Mouse (Mus musculus) left cerebral cortex, adult 18-20 months (tissue): ENCODE results near the gene Cep41. TPM values are rescaled to one million over a fixed set of nuclear protein-coding genes. Genes with fewer than 3 reads are reported as not detected.

Source experiments
- DNase-seq, 2 experiments: peaks; one replicate each; pipeline ENCODE4 v3.0.0; 2021 to 2022; ENCODE audit warnings: low spot score in 2 of 2, mixed read lengths in 1 of 2
- long read RNA-seq, 2 experiments: library from polyadenylated mRNA; stranded (forward); transcript quantifications; one replicate each; pipeline ENCODE4 v2.0.0; 2021
- total RNA-seq, 2 experiments: library from RNA; stranded (reverse); gene quantifications; 2 replicates each; pipeline ENCODE4 v1.2.3; 2021

Cep41 gene
- 1 to 10 TPM; 6.4 to 7.0 TPM for total RNA-seq
- long read RNA-seq, experiment 1, transcript Cep41-201 (11 exons, 3,447 nt), result major isoform, 5 of 7 reads
- long read RNA-seq, experiment 1, partial matches to known transcripts, result 0 of 7 reads
- long read RNA-seq, experiment 1, other reads (novel, unspliced or antisense), result 2 of 7 reads
- long read RNA-seq, experiment 2, partial matches to known transcripts, result 2 of 7 reads
- long read RNA-seq, experiment 2, other reads (novel, unspliced or antisense), result 2 of 7 reads

DNA sequence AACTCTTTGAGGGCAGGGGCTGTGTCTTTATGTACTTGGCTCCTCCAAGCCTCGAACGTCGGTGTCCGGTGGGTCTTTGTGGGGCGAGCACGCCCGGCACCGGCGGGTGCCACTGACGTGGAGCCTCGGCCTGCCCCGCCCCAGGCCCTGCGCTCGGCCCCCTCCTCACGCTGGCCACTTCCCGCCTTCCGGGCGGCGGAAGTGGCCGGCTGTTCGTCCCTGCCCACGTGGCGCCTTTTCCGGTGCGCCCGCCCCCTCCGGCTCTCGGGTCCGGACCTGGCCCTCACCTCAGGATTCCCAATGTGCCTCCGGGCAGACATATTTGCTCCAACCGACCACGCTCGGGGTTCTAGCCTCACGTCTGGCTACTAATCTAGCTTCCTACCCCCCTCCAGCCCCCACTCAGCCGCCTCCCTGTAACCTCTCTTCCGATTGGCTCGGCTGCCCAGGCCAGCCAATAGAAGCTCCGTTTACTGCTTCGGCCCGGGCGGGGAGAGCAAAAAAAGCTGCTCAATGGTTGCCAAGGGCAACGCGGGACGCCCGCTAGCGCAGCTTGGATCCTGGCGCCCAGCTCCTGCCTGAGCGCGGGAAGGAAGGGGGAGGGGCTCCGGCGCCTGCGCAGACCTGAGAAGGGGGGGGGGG, at the start of gene Cep41:
TSS of gene Cep41 (minus strand) at position 400 of the 642 bp plus-strand sequence.
- peak; percentile 96 to 97 for DNase-seq

DNA sequence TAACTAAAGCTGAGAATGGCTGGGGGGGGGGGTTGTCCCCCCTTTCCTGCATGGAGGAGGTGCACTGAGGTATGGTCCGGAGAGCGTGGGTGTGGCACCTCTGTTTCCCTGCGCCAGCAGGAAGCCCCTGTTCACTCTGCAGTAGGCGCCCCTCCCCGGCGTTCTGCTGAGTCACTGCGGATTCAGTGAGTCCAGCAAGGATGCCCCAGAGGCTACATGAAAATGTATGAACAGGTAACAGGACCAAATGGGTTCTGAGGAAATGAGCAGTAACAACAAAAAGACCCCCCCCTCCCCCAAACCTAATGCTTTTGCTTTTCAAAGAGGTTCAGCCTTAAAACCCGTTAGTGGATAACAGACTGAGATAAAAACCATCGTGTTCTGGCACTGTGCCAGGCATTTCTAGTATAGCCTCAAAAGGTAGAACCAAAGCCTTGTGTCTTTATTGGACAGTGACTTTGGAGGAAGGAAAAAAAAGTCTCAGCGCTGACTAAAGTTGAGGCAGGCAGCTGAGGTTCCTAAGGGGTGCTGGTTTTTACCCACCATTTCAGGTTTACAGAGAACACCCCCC, 45.7 kb upstream of the Cep41 start:
- DNase-seq, result peak in 1 of 2 experiments; percentile 39

- no peak for DNase-seq
Observed at GRCm38 (mm10) chr6:30738464-30739006, 45.0 kb upstream of the Cep41 start.

DNA sequence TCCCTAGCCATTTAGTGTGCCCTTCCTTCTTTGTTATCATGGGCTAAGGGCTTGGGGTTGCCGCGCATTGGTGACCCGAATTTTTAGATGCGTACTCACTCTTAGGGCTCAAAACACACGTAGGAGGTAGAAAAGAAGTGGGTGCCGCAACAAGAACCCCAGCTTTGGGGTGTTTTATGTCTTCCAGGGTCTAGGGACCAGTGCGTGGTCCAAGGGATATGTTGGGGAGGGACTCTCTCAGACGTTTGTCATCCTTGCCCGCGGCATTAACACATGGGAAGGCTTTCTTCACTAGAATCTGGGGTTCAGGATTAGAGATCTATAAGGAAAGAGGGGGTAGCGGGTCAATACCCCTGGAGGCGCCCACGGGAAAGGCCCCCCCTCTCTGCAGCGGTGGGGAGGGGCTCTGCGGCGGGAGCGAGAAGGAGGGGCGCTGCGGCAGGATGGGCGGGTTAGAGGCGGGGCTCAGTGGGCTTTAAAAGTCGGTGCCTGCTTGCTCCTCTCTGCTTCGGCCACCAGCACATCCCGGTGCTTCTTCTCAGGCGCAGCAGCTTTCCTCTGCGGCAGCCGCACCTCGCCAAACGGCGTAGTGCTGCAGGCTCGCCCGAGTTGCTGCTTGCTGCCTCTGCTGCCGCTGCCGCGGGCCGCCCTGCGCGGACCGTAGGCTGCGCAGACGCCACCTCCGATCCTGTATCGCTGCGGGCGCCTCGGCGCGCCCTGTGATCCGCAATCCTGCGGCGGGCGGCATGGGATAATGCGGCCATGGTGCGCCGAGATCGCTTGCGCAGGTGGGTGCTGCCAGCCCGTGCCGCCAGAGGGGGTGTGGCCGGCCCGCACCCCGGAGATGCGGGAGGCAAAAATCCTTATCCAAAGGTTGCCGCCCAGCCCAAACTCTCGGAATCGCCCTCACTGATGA, 44.3 kb upstream of the Cep41 start:
- DNase-seq, result peak; percentile 73 to 76

GRCm38 (mm10) chr6:30736864-30737547, 43.5 kb upstream of the Cep41 start:
- DNase-seq, result peak; percentile 60 to 70

DNA sequence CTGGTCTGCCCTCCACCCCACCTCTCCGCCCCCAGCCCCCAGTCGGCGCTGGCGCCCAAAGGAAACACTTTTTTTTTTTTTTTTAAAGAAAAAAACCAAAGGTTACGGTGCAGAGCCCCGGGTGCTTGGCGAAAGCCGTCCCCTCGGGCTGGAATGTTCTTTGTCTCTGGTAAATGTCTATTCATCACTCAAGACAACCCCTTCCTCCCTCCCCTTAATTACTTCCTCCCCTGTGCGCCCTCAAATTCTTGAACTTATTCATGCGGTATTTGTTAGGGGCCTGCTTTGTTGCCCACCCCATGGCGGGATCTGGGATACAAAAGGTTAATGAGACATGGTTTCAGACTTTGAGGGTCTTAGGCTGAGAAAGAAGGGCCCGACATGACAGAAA, 42.8 kb upstream of the Cep41 start:
- DNase-seq, result no peak

GRCm38 (mm10) chr6:30735728-30736371, 42.3 kb upstream of the Cep41 start:
- DNase-seq, result no peak

- no peak for DNase-seq
Observed at GRCm38 (mm10) chr6:30734988-30735727, 41.6 kb upstream of the Cep41 start.

- DNase-seq, result no peak
Observed at GRCm38 (mm10) chr6:30734465-30734864, 40.9 kb upstream of the Cep41 start.

DNA sequence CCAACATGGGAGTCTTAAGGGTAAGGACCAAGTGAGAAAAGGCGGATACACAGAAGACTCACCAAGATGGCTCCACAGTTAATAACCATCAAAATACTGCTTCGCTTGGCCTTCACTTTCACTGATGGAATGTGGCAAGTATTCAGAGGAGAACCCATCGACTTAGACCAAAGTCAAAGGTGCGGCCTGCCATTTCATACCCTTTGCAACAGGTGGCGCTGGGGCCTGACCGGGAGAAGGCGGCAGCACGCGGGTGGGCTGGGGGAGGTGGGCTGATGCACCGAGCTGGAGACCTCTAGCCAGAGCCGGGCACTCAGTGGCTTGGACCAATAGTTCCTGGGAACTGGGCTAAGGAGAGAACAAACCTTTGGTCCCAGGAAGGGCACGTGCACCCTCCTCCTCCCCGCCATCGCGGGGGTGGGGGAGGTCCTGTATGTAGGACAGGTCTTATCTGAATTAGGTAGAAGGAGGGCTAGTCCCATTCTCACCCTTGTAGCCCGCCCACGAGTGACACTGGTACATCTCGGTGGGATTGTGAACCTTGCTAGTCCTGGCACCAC, 39.1 kb upstream of the Cep41 start:
- DNase-seq, result no peak

GRCm38 (mm10) chr6:30730301-30730971, 36.9 kb upstream of the Cep41 start:
- DNase-seq, result no peak

DNA sequence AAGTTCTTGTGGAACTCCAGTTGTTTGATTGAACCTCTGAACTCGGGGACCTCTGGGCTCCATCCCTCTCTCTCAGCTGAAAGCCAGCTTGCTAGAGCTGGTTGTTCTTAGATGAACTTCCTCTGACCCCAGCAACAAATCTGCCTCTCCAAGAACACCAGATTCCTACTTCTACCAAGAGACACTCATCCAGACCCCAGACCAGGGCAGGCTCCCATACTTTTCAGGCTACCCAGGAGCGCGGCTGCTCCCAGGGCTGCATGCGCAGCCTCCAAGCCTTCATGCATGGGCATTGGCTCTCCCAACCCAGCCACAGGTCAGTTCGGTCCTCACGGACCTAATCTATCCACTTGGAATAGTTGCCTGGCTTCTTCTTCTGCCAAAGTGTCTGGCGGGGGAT, 29.8 kb upstream of the Cep41 start, which contains the start of gene Mest:
TSS of gene Mest (plus strand) at position 217 of the 400 bp plus-strand sequence.
- DNase-seq, result no peak

- no peak for DNase-seq
Observed at GRCm38 (mm10) chr6:30722385-30723164, 29.0 kb upstream of the Cep41 start.

GRCm38 (mm10) chr6:30716796-30717195, 23.2 kb upstream of the Cep41 start:
- DNase-seq, result peak in 1 of 2 experiments; percentile 39

DNA sequence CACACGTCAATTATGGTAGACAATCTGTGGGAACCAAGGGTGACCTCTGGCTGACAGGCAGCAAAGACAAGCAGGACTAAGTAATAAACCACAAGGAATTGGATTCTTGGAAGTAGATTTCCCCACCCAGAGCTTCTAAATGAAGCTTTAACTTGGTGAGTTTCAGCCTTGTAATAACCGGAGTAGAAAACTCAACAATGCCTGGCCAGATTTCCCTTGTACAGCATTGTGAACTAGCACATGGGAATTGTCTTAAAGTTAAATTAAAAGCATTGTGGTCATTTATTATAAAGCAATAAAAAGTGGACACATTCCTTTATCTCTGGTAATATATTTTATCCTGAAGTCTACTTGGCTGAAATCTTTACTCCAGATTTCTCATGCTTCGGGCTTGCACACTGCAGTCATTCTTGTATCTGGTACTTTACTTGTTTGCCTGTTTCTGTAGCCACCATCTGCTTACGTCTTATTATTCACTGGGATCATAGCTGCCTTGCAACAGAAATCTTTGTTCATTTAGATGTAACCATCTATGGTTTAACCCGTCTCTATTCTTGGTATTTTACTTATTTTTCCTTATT, 21.4 kb upstream of the Cep41 start:
- no peak for DNase-seq

GRCm38 (mm10) chr6:30713896-30714295, 20.3 kb upstream of the Cep41 start:
- no peak for DNase-seq

DNA sequence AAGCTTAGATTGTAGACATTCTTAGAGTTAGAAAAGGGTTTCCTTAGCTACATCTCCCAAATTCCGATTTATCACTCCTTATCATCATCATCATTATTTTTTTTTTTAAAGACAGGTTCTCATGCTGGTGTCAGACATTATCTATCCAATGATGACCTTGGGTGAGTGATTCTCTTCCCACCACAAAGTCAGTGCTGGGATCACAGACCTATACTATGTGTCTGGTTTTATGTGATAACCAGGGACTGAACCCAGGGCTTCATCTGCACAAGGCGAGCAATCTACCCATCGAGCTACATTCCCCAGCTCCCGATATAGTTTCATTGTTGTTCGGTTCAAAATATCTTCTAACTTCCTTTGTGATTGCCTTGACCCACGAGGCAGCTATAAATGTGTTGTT, 19.9 kb upstream of the Cep41 start:
- DNase-seq, result no peak
